Mouse (Mus musculus): ENCODE results near the gene Prpf18. TPM values are rescaled to one million over a fixed set of nuclear protein-coding genes. Genes with fewer than 3 reads are reported as not detected.

The Prpf18 gene
- 1.7 TPM in 2 replicates for polyA plus RNA-seq (2012)

DNA sequence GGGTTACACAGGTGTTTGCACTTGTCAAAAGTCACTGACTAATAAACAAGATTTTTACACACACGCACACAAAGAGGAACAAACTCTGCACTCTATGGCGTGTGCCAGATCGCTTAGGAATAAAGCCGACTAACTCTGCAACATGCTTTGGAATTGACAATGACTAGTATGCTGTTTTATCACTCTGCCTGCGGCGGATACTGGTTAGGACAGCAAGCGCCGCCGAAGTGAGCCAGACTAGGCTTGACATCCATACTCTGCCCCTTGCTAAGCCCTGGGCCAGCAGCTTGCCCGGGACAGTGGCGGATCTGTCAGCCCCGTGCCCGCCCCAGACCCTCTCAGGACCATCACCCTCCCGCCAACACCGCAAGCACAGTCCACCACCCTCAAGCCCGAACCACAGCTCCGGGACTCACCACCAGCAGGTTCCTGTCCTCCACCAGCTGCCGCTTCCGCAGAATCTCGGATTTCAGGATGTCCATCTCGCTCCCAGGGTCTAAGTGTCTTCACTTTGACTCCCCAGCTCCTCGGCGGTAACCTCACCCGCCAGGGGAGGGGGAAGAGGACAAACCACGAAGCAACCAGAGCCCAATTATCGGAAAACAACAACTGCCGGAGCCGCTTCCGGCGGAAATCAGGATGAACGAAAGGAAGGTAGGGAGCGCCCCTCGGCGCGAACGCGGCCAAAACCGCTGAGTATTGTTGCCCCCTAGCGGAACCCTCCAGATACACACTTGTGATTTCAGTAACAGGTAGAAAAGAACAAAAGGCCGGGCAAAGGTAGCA, at the start of gene Prpf18:
TSS of gene Prpf18 (minus strand) at position 614 of the 786 bp plus-strand sequence.
- Histone ChIP-seq H3K4me1 (ENCODE audit: control insufficient read depth) (peaks cover 16% of the 10 kb centered on the region), H3K27me3 (ENCODE audit: control insufficient read depth) (no peaks in the 10 kb centered on the region), H3K4me3 (replicated peaks) (peak within 1 kb of the TSS; percentile 79), H3K36me3 (ENCODE audit: control insufficient read depth) (peaks cover 23% of the 10 kb centered on the region), H3K9me3 (ENCODE audit: control insufficient read depth, low read length) (no peaks in the 10 kb centered on the region)
- TF ChIP-seq TAL1 (IDR thresholded peaks at IDR 0.05; ENCODE audit: low read length) = no peak
- no peak for TF ChIP-seq GATA1 (IDR thresholded peaks at IDR 0.05; ENCODE audit: low read length)

GRCm38 (mm10) chr2:4679886-4680285, 28.0 kb upstream of the Prpf18 start:
- no peaks in the 10 kb centered on the region for H3K27me3 ChIP-seq (ENCODE audit: control insufficient read depth)
- TF ChIP-seq TAL1 (IDR thresholded peaks at IDR 0.05; ENCODE audit: low read length) (no peak), GATA1 (IDR thresholded peaks at IDR 0.05; ENCODE audit: low read length) (no peak)
- no peak overlapping the region for H3K4me3 ChIP-seq (replicated peaks)
- H3K9me3 ChIP-seq (ENCODE audit: control insufficient read depth, low read length) = no peaks in the 10 kb centered on the region
- no peaks in the 10 kb centered on the region for H3K4me1 ChIP-seq (ENCODE audit: control insufficient read depth)
- no peaks in the 10 kb centered on the region for H3K36me3 ChIP-seq (ENCODE audit: control insufficient read depth)

- Histone ChIP-seq H3K4me1 (ENCODE audit: control insufficient read depth) (no peaks in the 10 kb centered on the region), H3K4me3 (replicated peaks) (no peak overlapping the region), H3K36me3 (ENCODE audit: control insufficient read depth) (no peaks in the 10 kb centered on the region), H3K9me3 (ENCODE audit: control insufficient read depth, low read length) (no peaks in the 10 kb centered on the region), H3K27me3 (ENCODE audit: control insufficient read depth) (no peaks in the 10 kb centered on the region)
- TF ChIP-seq TAL1 (IDR thresholded peaks at IDR 0.05; ENCODE audit: low read length) (no peak), GATA1 (IDR thresholded peaks at IDR 0.05; ENCODE audit: low read length) (no peak)
Observed at GRCm38 (mm10) chr2:4671636-4672035, 19.7 kb upstream of the Prpf18 start.

- Histone ChIP-seq H3K9me3 (ENCODE audit: control insufficient read depth, low read length) (no peaks in the 10 kb centered on the region), H3K36me3 (ENCODE audit: control insufficient read depth) (no peaks in the 10 kb centered on the region), H3K27me3 (ENCODE audit: control insufficient read depth) (no peaks in the 10 kb centered on the region), H3K4me1 (ENCODE audit: control insufficient read depth) (no peaks in the 10 kb centered on the region), H3K4me3 (replicated peaks) (no peak overlapping the region)
- TF ChIP-seq TAL1 (IDR thresholded peaks at IDR 0.05; ENCODE audit: low read length) (no peak), GATA1 (IDR thresholded peaks at IDR 0.05; ENCODE audit: low read length) (no peak)
Observed at GRCm38 (mm10) chr2:4669701-4670100, 17.8 kb upstream of the Prpf18 start.

GRCm38 (mm10) chr2:4668626-4669025, 16.7 kb upstream of the Prpf18 start:
- no peak for TF ChIP-seq TAL1 (IDR thresholded peaks at IDR 0.05; ENCODE audit: low read length)
- no peak for TF ChIP-seq GATA1 (IDR thresholded peaks at IDR 0.05; ENCODE audit: low read length)
- H3K27me3 ChIP-seq (ENCODE audit: control insufficient read depth) = no peaks in the 10 kb centered on the region
- H3K9me3 ChIP-seq (ENCODE audit: control insufficient read depth, low read length) = no peaks in the 10 kb centered on the region
- H3K4me1 ChIP-seq (ENCODE audit: control insufficient read depth) = no peaks in the 10 kb centered on the region
- no peak overlapping the region for H3K4me3 ChIP-seq (replicated peaks)
- no peaks in the 10 kb centered on the region for H3K36me3 ChIP-seq (ENCODE audit: control insufficient read depth)

GRCm38 (mm10) chr2:4660677-4661076, 8.8 kb upstream of the Prpf18 start:
- H3K4me3 ChIP-seq (replicated peaks) = no peak overlapping the region
- no peaks in the 10 kb centered on the region for H3K36me3 ChIP-seq (ENCODE audit: control insufficient read depth)
- H3K9me3 ChIP-seq (ENCODE audit: control insufficient read depth, low read length) = no peaks in the 10 kb centered on the region; the same call in 1 of the 2 replicates
- no peak for TF ChIP-seq GATA1 (IDR thresholded peaks at IDR 0.05; ENCODE audit: low read length)
- no peak for TF ChIP-seq TAL1 (IDR thresholded peaks at IDR 0.05; ENCODE audit: low read length)
- H3K4me1 ChIP-seq (ENCODE audit: control insufficient read depth) = peaks cover 4% of the 10 kb centered on the region
- no peaks in the 10 kb centered on the region for H3K27me3 ChIP-seq (ENCODE audit: control insufficient read depth)

DNA sequence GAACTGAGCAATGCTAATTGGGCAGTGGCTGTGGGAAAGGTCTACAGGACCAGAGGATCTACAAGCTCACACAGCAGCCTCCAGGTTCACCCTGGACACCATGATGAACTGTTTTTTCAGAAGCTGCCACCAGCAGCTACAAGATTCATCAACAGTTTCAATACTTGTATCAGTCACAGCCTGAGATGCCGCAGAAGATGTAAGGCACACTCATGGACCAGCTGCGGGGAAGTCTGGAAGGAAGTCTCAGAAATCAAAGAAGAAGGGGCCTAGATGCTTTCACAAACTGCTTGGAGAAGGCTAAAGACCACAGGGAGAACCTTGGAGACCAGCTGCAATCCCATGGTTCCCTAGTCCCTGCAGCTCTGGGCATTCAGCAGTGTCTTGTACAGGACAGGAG, 2.3 kb downstream of the Prpf18 start:
- Histone ChIP-seq H3K4me1 (ENCODE audit: control insufficient read depth) (peaks cover 16% of the 10 kb centered on the region), H3K27me3 (ENCODE audit: control insufficient read depth) (no peaks in the 10 kb centered on the region), H3K4me3 (replicated peaks) (peak overlapping the region; percentile 79), H3K9me3 (ENCODE audit: control insufficient read depth, low read length) (no peaks in the 10 kb centered on the region), H3K36me3 (ENCODE audit: control insufficient read depth) (peaks cover 44% of the 10 kb centered on the region)
- TF ChIP-seq GATA1 (IDR thresholded peaks at IDR 0.05; ENCODE audit: low read length) (no peak), TAL1 (IDR thresholded peaks at IDR 0.05; ENCODE audit: low read length) (no peak)

DNA sequence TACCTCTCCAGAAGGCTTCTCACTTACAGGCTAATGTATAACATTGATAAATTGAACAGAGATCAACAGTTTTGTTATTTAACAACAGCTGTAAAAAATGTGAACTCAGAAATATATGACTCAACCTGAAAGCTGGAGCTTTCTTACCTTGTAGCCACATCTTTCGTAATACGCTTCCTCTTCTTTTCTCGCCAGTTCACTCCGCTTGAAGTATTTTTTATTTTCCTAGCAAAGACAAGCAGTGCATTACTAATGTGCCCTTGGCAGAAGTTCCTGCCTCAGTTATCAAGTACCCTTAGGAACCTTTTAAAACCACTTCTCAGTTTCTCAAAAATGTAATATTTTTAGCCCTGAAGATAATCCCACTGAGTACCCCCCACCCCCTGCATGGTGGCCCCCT, 3.8 kb downstream of the Prpf18 start:
- Histone ChIP-seq H3K36me3 (ENCODE audit: control insufficient read depth) (peaks cover 58% of the 10 kb centered on the region), H3K4me3 (replicated peaks) (no peak overlapping the region), H3K27me3 (ENCODE audit: control insufficient read depth) (no peaks in the 10 kb centered on the region), H3K4me1 (ENCODE audit: control insufficient read depth) (peaks cover 16% of the 10 kb centered on the region), H3K9me3 (ENCODE audit: control insufficient read depth, low read length) (no peaks in the 10 kb centered on the region)
- TF ChIP-seq TAL1 (IDR thresholded peaks at IDR 0.05; ENCODE audit: low read length) (no peak), GATA1 (IDR thresholded peaks at IDR 0.05; ENCODE audit: low read length) (no peak)

DNA sequence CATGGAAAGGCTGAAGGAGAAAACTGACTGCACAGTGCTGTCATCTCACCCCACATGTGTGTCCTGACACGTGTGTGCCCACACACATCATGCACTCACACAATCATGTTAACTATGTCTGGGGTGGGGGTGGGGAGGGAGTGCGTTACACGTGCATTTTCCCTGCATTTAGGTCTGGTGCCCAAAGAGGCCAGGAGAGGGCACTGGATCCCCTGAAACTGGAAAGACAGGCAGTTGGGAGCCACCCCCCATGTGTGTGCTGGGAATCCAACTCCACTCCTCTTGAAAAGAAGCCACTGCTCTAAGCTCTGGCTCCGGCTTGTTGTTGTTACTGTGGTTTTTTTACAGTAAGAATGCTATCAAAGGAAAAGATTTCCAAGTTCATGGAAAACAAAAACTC, 6.8 kb downstream of the Prpf18 start:
- no peaks in the 10 kb centered on the region for H3K9me3 ChIP-seq (ENCODE audit: control insufficient read depth, low read length)
- no peak overlapping the region for H3K4me3 ChIP-seq (replicated peaks)
- H3K36me3 ChIP-seq (ENCODE audit: control insufficient read depth) = peaks cover 81% of the 10 kb centered on the region
- TF ChIP-seq GATA1 (IDR thresholded peaks at IDR 0.05; ENCODE audit: low read length) = no peak
- TF ChIP-seq TAL1 (IDR thresholded peaks at IDR 0.05; ENCODE audit: low read length) = no peak
- H3K4me1 ChIP-seq (ENCODE audit: control insufficient read depth) = peaks cover 6% of the 10 kb centered on the region
- no peaks in the 10 kb centered on the region for H3K27me3 ChIP-seq (ENCODE audit: control insufficient read depth)
